Mouse (Mus musculus) kidney, postnatal 4 days (tissue): ENCODE data around the gene Fam131b.

Experiments used
- DNase-seq, 2 experiments: peaks; one replicate each; pipeline ENCODE4 v3.0.0; 2021; ENCODE audit warnings: mixed read lengths in 2 of 2

Fam131b gene

GRCm38 (mm10) chr6:42355794-42356600, 31.6 kb upstream of the Fam131b start:
- no peak for DNase-seq

GRCm38 (mm10) chr6:42355366-42355765, 30.9 kb upstream of the Fam131b start:
- no peak for DNase-seq

GRCm38 (mm10) chr6:42354076-42355019, 29.9 kb upstream of the Fam131b start:
- peak in 1 of 2 experiments; percentile 43 for DNase-seq

GRCm38 (mm10) chr6:42353180-42353579, 28.7 kb upstream of the Fam131b start:
- DNase-seq, result no peak

GRCm38 (mm10) chr6:42352486-42352846, 28.0 kb upstream of the Fam131b start:
- no peak for DNase-seq

- no peak for DNase-seq
These were observed 27.5 kb upstream of the Fam131b start for GRCm38 (mm10) chr6:42351776-42352485.

GRCm38 (mm10) chr6:42350968-42351775, 26.7 kb upstream of the Fam131b start:
- DNase-seq, result no peak

GRCm38 (mm10) chr6:42350021-42350967, 25.9 kb upstream of the Fam131b start:
- peak; percentile 91 to 94 for DNase-seq

- peak; percentile 94 to 97 for DNase-seq
These were observed 25.1 kb upstream of the Fam131b start, which contains the start of gene Zyx for GRCm38 (mm10) chr6:42349426-42350020. Gene Zyx (plus strand): TSS chr6:42349630.

GRCm38 (mm10) chr6:42349006-42349425, 24.6 kb upstream of the Fam131b start:
- DNase-seq, result peak; percentile 77 to 83

- DNase-seq, result no peak
These were observed 24.0 kb upstream of the Fam131b start for GRCm38 (mm10) chr6:42348281-42349005.

GRCm38 (mm10) chr6:42344255-42344654, 19.8 kb upstream of the Fam131b start:
- no peak for DNase-seq

GRCm38 (mm10) chr6:42343361-42344120, 19.1 kb upstream of the Fam131b start:
- no peak for DNase-seq

GRCm38 (mm10) chr6:42342171-42342570, 17.7 kb upstream of the Fam131b start:
- DNase-seq, result no peak

- DNase-seq, result no peak
These were observed 15.5 kb upstream of the Fam131b start for GRCm38 (mm10) chr6:42339981-42340380.

- no peak for DNase-seq
These were observed 14.7 kb upstream of the Fam131b start for GRCm38 (mm10) chr6:42339189-42339588.

- DNase-seq, result no peak
These were observed 6.5 kb upstream of the Fam131b start for GRCm38 (mm10) chr6:42330946-42331345.

- DNase-seq, result no peak
These were observed 5.8 kb upstream of the Fam131b start for GRCm38 (mm10) chr6:42330216-42330615.

GRCm38 (mm10) chr6:42328757-42329156, 4.3 kb upstream of the Fam131b start:
- no peak for DNase-seq
